7 mouse cellular contexts compared by ENCODE assay signal in the genomic region with DNA sequence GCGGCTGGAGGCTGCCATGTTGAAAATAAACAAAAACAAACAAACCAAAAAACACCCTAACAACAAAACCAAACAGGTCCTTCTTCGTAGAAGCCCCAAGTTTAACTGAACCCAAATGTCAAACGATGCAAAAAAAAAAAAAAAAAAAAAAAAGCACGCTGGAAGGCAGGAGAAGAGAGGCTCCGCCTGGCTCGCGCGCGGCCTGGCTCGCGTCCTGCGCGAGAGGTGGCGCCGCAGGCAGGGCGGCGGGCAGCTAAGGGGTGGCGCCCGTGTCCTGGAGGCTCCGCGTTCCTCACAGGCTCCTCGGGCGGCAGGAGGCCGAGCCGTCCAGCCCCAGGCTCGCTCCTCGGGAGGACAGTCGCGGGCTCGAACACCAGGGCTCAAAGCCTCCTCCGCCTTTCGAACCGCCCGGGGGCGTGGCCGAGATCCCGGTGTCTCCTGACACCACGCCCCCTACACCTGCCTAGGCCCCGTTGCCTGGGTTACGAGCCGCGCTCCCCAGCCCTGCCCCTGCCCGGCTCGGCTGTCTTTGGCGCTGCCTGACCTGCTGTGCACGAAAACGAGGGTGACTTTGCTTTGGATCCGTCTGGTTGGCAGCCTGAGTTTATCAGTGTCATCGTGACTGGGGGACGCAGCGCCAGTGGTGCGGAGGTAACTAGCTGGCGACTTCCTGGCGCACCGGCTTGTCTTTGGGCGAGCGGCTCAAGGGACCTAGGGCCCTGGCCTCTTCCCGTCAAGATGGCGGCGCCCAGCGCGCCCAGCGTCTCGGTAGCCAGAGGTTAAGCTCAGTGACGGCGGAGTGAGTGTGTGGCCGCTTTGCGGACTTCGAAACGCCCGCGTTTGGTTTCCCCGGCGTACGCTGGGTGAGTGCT. TPM values are rescaled to one million over a fixed set of nuclear protein-coding genes. Genes with fewer than 3 reads are reported as not detected.
DNase-seq lines count a peak whose midpoint lies in the region; ATAC-seq lines count a peak whose summit lies in the region.

A gene (plus strand): TSS at position 270 of the 872 bp plus-strand sequence.
A gene (minus strand): TSS at position 384 of the 872 bp plus-strand sequence.

- WGBS in embryonic facial prominence, embryonic 12.5 days = under 1% methylated on average over 74 of the region's 75 CpGs
- WGBS in limb, embryonic 11.5 days = under 1% methylated on average over 74 of the region's 75 CpGs
- WGBS in midbrain, embryonic 14.5 days = under 1% methylated on average over 74 of the region's 75 CpGs

- no peaks in the 10 kb centered on the region for H3K9me3 ChIP-seq in embryonic facial prominence, embryonic 12.5 days
- no peaks in the 10 kb centered on the region for H3K9me3 ChIP-seq in limb, embryonic 11.5 days (ENCODE audit: control insufficient read depth, low read length)
- no peaks in the 10 kb centered on the region for H3K9me3 ChIP-seq in midbrain, embryonic 14.5 days (ENCODE audit: control insufficient read depth, low read length)

- DNase-seq in adrenal gland, postnatal 25 days = peak; percentile 98
- DNase-seq in heart, adult 11 months = peak; percentile 100
- DNase-seq in kidney, adult 18-20 months = peak; percentile 99
- DNase-seq in limb, embryonic 11.5 days (ENCODE audit: low spot score) = peak; percentile 97
- peak; percentile 97 for DNase-seq in midbrain, embryonic 14.5 days
- DNase-seq in spleen, adult 18-20 months = peak; percentile 93 to 96

- peak within 1 kb of the TSS; percentile 95 for H3K27ac ChIP-seq in embryonic facial prominence, embryonic 12.5 days
- peak within 1 kb of the TSS; percentile 76 for H3K27ac ChIP-seq in limb, embryonic 11.5 days (replicated peaks; ENCODE audit: low read depth, low read length)
- H3K27ac ChIP-seq in midbrain, embryonic 14.5 days (replicated peaks; ENCODE audit: low read depth, low read length) = peak within 1 kb of the TSS; percentile 99

- no peaks in the 10 kb centered on the region for H3K36me3 ChIP-seq in embryonic facial prominence, embryonic 12.5 days
- H3K36me3 ChIP-seq in limb, embryonic 11.5 days (ENCODE audit: control insufficient read depth, insufficient read depth, low read length) = no peaks in the 10 kb centered on the region
- H3K36me3 ChIP-seq in midbrain, embryonic 14.5 days (ENCODE audit: control insufficient read depth, insufficient read depth, low read length) = no peaks in the 10 kb centered on the region

- H3K27me3 ChIP-seq in embryonic facial prominence, embryonic 12.5 days = no peaks in the 10 kb centered on the region
- H3K27me3 ChIP-seq in limb, embryonic 11.5 days (ENCODE audit: control insufficient read depth, insufficient read depth, low read length) = no peaks in the 10 kb centered on the region
- no peaks in the 10 kb centered on the region for H3K27me3 ChIP-seq in midbrain, embryonic 14.5 days (ENCODE audit: control insufficient read depth, insufficient read depth, low read length)

- peak within 1 kb of the TSS; percentile 94 for H3K4me2 ChIP-seq in embryonic facial prominence, embryonic 12.5 days (replicated peaks)
- H3K4me2 ChIP-seq in limb, embryonic 11.5 days (ENCODE audit: low read depth, severe bottlenecking) = peak within 1 kb of the TSS; percentile 82
- H3K4me2 ChIP-seq in midbrain, embryonic 14.5 days (ENCODE audit: low read length) = peak within 1 kb of the TSS; percentile 90

- H3K9ac ChIP-seq in embryonic facial prominence, embryonic 12.5 days = peak within 1 kb of the TSS; percentile 62
- peak within 1 kb of the TSS; percentile 70 for H3K9ac ChIP-seq in limb, embryonic 11.5 days (ENCODE audit: low read length)
- peak within 1 kb of the TSS; percentile 70 for H3K9ac ChIP-seq in midbrain, embryonic 14.5 days (replicated peaks; ENCODE audit: low read length)

- peak within 1 kb of the TSS; percentile 65 for H3K4me3 ChIP-seq in embryonic facial prominence, embryonic 12.5 days
- H3K4me3 ChIP-seq in limb, embryonic 11.5 days (ENCODE audit: low read depth, low read length) = peak within 1 kb of the TSS; percentile 64
- H3K4me3 ChIP-seq in midbrain, embryonic 14.5 days (replicated peaks; ENCODE audit: low read depth, low read length) = peak within 1 kb of the TSS; percentile 70

- H3K4me1 ChIP-seq in embryonic facial prominence, embryonic 12.5 days = peaks cover 5% of the 10 kb centered on the region; the same call in 1 of the 2 replicates
- H3K4me1 ChIP-seq in limb, embryonic 11.5 days (ENCODE audit: control insufficient read depth, insufficient read depth, low read length) = no peaks in the 10 kb centered on the region
- peaks cover 10% of the 10 kb centered on the region for H3K4me1 ChIP-seq in midbrain, embryonic 14.5 days (ENCODE audit: control insufficient read depth, insufficient read depth, low read length)

- peak; percentile 98 for ATAC-seq in embryonic facial prominence, embryonic 12.5 days (ENCODE audit: insufficient number of reproducible peaks, insufficient read depth, low FRiP score, low TSS enrichment)
- ATAC-seq in limb, embryonic 11.5 days (ENCODE audit: insufficient number of reproducible peaks, low FRiP score, low TSS enrichment, low read depth) = peak; percentile 99
- ATAC-seq in midbrain, embryonic 14.5 days (ENCODE audit: low FRiP score, low TSS enrichment) = peak; percentile 98

RNA-seq across cellular contexts. Expression of the first gene that starts in this region (rescaled TPM):
- total RNA-seq in adrenal gland, postnatal 25 days (2021) = 94.8 and 97.4 TPM in 2 replicates
- polyA plus RNA-seq in embryonic facial prominence, embryonic 12.5 days (2016; fragmentation: Nextera tagmentation; extraction: Ambion mirVana) = 27.6 and 32.0 TPM in 2 replicates
- polyA plus RNA-seq in limb, embryonic 11.5 days (2014; fragmentation: Nextera tagmentation; extraction: Ambion mirVana) = 25.9 and 29.3 TPM in 2 replicates
- 27.6 and 33.0 TPM in 2 replicates for polyA plus RNA-seq in midbrain, embryonic 14.5 days (2014; fragmentation: Nextera tagmentation; extraction: Ambion mirVana)

RNA-seq across cellular contexts. Expression of the second gene that starts in this region (rescaled TPM):
- total RNA-seq in adrenal gland, postnatal 25 days (2021) = 20.7 and 22.9 TPM in 2 replicates
- polyA plus RNA-seq in embryonic facial prominence, embryonic 12.5 days (2016; fragmentation: Nextera tagmentation; extraction: Ambion mirVana) = 19.8 and 21.2 TPM in 2 replicates
- polyA plus RNA-seq in limb, embryonic 11.5 days (2014; fragmentation: Nextera tagmentation; extraction: Ambion mirVana) = 17.8 and 20.6 TPM in 2 replicates
- polyA plus RNA-seq in midbrain, embryonic 14.5 days (2014; fragmentation: Nextera tagmentation; extraction: Ambion mirVana) = 40.3 and 45.4 TPM in 2 replicates

Comparison
In these comparisons a context has a peak if more than half of its experiments do, and no peak if none do; other contexts are left out.
1. Peak in every context shown above with its lines: DNase-seq, ATAC-seq, H3K4me3 ChIP-seq and H3K27ac ChIP-seq.